Mouse (Mus musculus): Measurements from ENCODE around the gene Ide.

DNA sequence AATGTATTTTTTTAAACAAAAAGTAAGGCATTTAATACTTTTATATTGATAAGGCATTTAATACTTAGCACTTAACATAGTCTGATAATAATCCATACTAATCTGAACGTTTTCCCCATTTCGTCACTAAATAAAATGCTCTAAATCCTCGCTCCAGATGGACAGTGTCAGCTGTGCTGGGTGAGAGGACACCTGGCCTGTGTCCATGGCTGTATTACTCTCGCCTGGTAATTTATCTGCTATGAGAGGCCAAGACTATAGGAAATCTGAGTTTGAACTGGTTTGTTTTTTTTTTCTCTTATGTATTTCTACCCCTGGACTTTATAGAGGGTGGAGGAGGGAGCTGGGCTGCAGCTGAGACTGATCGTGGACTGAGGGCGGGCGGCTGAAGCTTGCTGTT is 28.7 kb downstream of the Ide start:
- no peak for TF ChIP-seq CTCF (IDR thresholded peaks at IDR 0.05; ENCODE audit: low read depth)
- no peak for TF ChIP-seq EP300 (IDR thresholded peaks at IDR 0.05; ENCODE audit: low read depth)

Data from liver, postnatal 0 days (tissue).